Mouse (Mus musculus) kidney, adult 2 months (tissue): ENCODE data around the gene Smpd4.

Experiments
- CTCF ChIP-seq: fragments of 200-500 bp; conservative IDR thresholded peaks from 2 replicates; pipeline ENCODE4 v1.5.1; 2011; ENCODE audit warnings: low read depth, mild to moderate bottlenecking, control low read depth, low read length, moderate library complexity, mixed read lengths; ENCODE audit not compliant: insufficient read depth, insufficient read length
- POLR2A ChIP-seq: fragments of 200-500 bp; IDR thresholded peaks from one replicate; pipeline ENCODE4 v1.6.1; 2011; ENCODE audit warnings: low read depth, low read length, control low read depth

- no peak for TF ChIP-seq CTCF
- TF ChIP-seq POLR2A = no peak
Observed at GRCm38 (mm10) chr16:17632580-17632979, 13.4 kb downstream of the Smpd4 start.
